Mouse (Mus musculus): ENCODE measurements around the gene Rps6kb1.

GRCm38 (mm10) chr11:86500795-86501194 lies 43.8 kb downstream of the Rps6kb1 start:
- TF ChIP-seq CTCF (IDR thresholded peaks at IDR 0.05; ENCODE audit: control insufficient read depth, insufficient read depth, insufficient read length) = no peak
- TF ChIP-seq MAX (IDR thresholded peaks at IDR 0.05) = no peak
- TF ChIP-seq USF1 (IDR thresholded peaks at IDR 0.05; ENCODE audit: low read depth) = no peak
- TF ChIP-seq CEBPB (IDR thresholded peaks at IDR 0.05; ENCODE audit: low read depth) = no peak
